Mouse (Mus musculus): ENCODE measurements around the gene Isy1. TPM values are rescaled to one million over a fixed set of nuclear protein-coding genes. Genes with fewer than 3 reads are reported as not detected.

Isy1 gene
- total and polyA plus RNA-seq, 3 experiments, result 43.8 to 140 (median 77.4) TPM

- Histone ChIP-seq H3K9me3 (replicated peaks; ENCODE audit: low read length) (no peaks in the 10 kb centered on the region), H3K79me2 (replicated peaks; ENCODE audit: control insufficient read depth, extremely low read depth, insufficient read depth, poor library complexity, severe bottlenecking) (no peaks in the 10 kb centered on the region), H3K36me3 (replicated peaks in 1 of 2; ENCODE audit: control insufficient read depth in 1 of 2, insufficient read depth in 1 of 2, low read length in 1 of 2) (no peaks in the 10 kb centered on the region), H3K27me3 (replicated peaks) (no peaks in the 10 kb centered on the region), H3K4me1 (ENCODE audit: control insufficient read depth in 1 of 2, insufficient read depth in 2 of 2) (no peaks in the 10 kb centered on the region), H3K27ac (ENCODE audit: insufficient read depth, low read depth) (no peak overlapping the region), H3K4me2 (ENCODE audit: insufficient read depth, low read depth, poor library complexity, severe bottlenecking) (no peak overlapping the region), H3K9ac (ENCODE audit: insufficient read depth, low read depth) (no peak overlapping the region), H3K4me3 (replicated peaks in 1 of 3; ENCODE audit: low read depth in 2 of 3, low read length in 2 of 3, poor library complexity in 1 of 3) (no peak overlapping the region)
- TF ChIP-seq ZMIZ1 (IDR thresholded peaks at IDR 0.05; ENCODE audit: low read depth, low read length), result no peak
- TF ChIP-seq MAZ (IDR thresholded peaks at IDR 0.05; ENCODE audit: low read depth, low read length), result no peak
- no peak for TF ChIP-seq PAX5 (IDR thresholded peaks at IDR 0.05; ENCODE audit: low read length)
- no peak for TF ChIP-seq E2F4 (IDR thresholded peaks at IDR 0.05; ENCODE audit: insufficient replicate concordance, low read depth, low read length)
- TF ChIP-seq POLR2A (IDR thresholded peaks at IDR 0.05; ENCODE audit: low read depth, low read length), result no peak
- TF ChIP-seq RAD21 (IDR thresholded peaks at IDR 0.05; ENCODE audit: low read depth, low read length), result no peak
- no peak for TF ChIP-seq MAFK (IDR thresholded peaks at IDR 0.05; ENCODE audit: insufficient replicate concordance, low read length)
- no peak for TF ChIP-seq SMC3 (IDR thresholded peaks at IDR 0.05; ENCODE audit: low read depth, low read length)
- no peak for TF ChIP-seq MAX (IDR thresholded peaks at IDR 0.05; ENCODE audit: low read length)
- DNase-seq (ENCODE audit: extremely low read depth), result no peak
- dilution Hi-C loops (cut with MboI; ENCODE audit: extremely low pct_ligation_motif_present, extremely low pct_unique_long_range_greater_than_20kb, low sequenced_read_pairs), result no loop called here
- in situ Hi-C loops (cut with MboI; ENCODE audit: low pct_ligation_motif_present, low pct_unique_long_range_greater_than_20kb, low sequenced_read_pairs), result no loop called here
These were observed 54.6 kb downstream of the Isy1 start for GRCm38 (mm10) chr6:87784033-87784432.

DNA sequence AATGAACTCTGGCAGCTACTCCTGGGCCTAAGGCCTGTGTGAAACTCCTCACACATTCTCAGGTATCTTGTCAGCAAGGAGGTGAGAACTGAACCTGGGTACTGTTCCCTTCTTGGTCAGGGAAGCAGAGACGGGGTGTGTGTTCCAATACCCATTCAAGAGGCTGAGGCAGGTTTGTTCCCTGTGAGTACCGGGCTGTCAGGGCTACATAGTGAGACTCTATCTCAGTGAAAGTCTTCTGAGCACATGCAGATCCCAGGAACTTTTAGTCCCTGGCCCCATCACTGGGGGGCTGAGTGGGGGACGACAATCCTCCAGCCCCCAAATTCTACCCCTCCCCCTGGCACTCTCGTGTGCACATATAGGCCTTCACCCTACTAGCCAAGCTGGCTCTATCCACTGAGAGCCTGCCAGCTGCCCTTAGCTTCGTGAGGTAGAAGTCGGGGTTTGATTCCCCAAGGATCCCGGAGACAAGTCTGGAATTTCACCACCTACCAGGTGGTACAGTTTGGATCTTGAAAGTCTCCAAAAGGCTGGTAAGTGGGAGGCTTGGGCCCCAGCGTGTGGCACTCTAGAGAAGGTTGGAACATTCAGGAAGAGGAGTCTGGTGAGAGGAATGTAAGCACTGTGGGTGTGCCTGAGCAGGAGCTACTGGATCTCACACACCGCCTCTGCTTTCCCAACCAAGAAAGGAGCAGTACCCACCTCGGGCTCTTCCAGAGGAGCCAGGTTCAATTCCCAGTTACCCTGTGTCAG, 57.9 kb downstream of the Isy1 start:
- Histone ChIP-seq H3K27ac (ENCODE audit: insufficient read depth, low read depth) (no peak overlapping the region), H3K4me3 (replicated peaks in 1 of 3; ENCODE audit: low read depth in 2 of 3, low read length in 2 of 3, poor library complexity in 1 of 3) (no peak overlapping the region), H3K79me2 (replicated peaks; ENCODE audit: control insufficient read depth, extremely low read depth, insufficient read depth, poor library complexity, severe bottlenecking) (no peaks in the 10 kb centered on the region), H3K27me3 (replicated peaks) (no peaks in the 10 kb centered on the region), H3K4me2 (ENCODE audit: insufficient read depth, low read depth, poor library complexity, severe bottlenecking) (no peak overlapping the region), H3K36me3 (replicated peaks in 1 of 2; ENCODE audit: control insufficient read depth in 1 of 2, insufficient read depth in 1 of 2, low read length in 1 of 2) (no peaks in the 10 kb centered on the region), H3K9me3 (replicated peaks; ENCODE audit: low read length) (peaks cover 2% of the 10 kb centered on the region), H3K9ac (ENCODE audit: insufficient read depth, low read depth) (no peak overlapping the region), H3K4me1 (ENCODE audit: control insufficient read depth in 1 of 2, insufficient read depth in 2 of 2) (peaks cover 0 to 8% of the 10 kb centered on the region in 2 experiments; a peak in 2 of 4 replicates)
- in situ Hi-C loops (cut with MboI; ENCODE audit: low pct_ligation_motif_present, low pct_unique_long_range_greater_than_20kb, low sequenced_read_pairs) (no loop called here), dilution Hi-C loops (cut with MboI; ENCODE audit: extremely low pct_ligation_motif_present, extremely low pct_unique_long_range_greater_than_20kb, low sequenced_read_pairs) (no loop called here)
- TF ChIP-seq ETS1 (conservative IDR thresholded peaks at IDR 0.05; ENCODE audit: low read depth, low read length), result no peak
- no peak for TF ChIP-seq TBP (conservative IDR thresholded peaks at IDR 0.05; ENCODE audit: low read depth, low read length)
- no peak for TF ChIP-seq NRF1 (IDR thresholded peaks at IDR 0.05; ENCODE audit: low read depth, low read length)
- no peak for TF ChIP-seq EP300 (IDR thresholded peaks at IDR 0.05; ENCODE audit: low read length)
- no peak for TF ChIP-seq MAFK (IDR thresholded peaks at IDR 0.05; ENCODE audit: insufficient replicate concordance, low read length)
- DNase-seq (ENCODE audit: extremely low read depth), result no peak

Data from CH12.LX (cell line).